Mouse (Mus musculus) liver, embryonic 14.5 days (tissue): Measurements from ENCODE around the gene Tacc2. TPM values are rescaled to one million over a fixed set of nuclear protein-coding genes. Genes with fewer than 3 reads are reported as not detected.

ENCODE experiments used
- ATAC-seq: fragments of 200-750 bp; cut with Nextera tagmentation; 2 replicates; pipeline ENCODE4 v1.8.0; 2017; ENCODE audit warnings: moderate number of reproducible peaks, mild to moderate bottlenecking, moderate library complexity; ENCODE audit not compliant: insufficient read depth
- DNase-seq, 3 experiments: peaks; one replicate each; pipeline ENCODE4 v3.0.0-alpha.2; 2012 to 2013; ENCODE audit warnings: low read depth in 3 of 3, low spot score in 3 of 3
- H3K27ac ChIP-seq: fragments of 300-500 bp; sonication (generic); 2 replicates; pipeline ENCODE4 v1.5.1; 2014; ENCODE audit warnings: moderate library complexity, mild to moderate bottlenecking, control low read depth, inconsistent platforms
- H3K27me3 ChIP-seq: fragments of 300-500 bp; sonication (generic); 2 replicates; pipeline ENCODE4 v1.6.1; 2014; ENCODE audit warnings: mild to moderate bottlenecking, low read length, moderate library complexity; ENCODE audit not compliant: control insufficient read depth, insufficient read depth
- H3K36me3 ChIP-seq: fragments of 300-500 bp; sonication (generic); replicated peaks from 2 replicates; pipeline ENCODE4 v1.6.1; 2014; ENCODE audit warnings: low read depth; ENCODE audit not compliant: control insufficient read depth, insufficient read depth
- H3K4me1 ChIP-seq, 2 experiments: fragments of 200-500 bp in 1 of 2; fragments of 300-500 bp in 1 of 2; sonication (generic) in 1 of 2; replicated peaks; 2 replicates each; pipeline ENCODE4 v1.6.1; 2012 to 2014; ENCODE audit warnings: antibody characterized with exemption in 1 of 2, inconsistent platforms in 1 of 2, low read length in 1 of 2; ENCODE audit not compliant: control insufficient read depth in 2 of 2, insufficient read depth in 2 of 2
- H3K4me2 ChIP-seq: fragments of 300-500 bp; sonication (generic); 2 replicates; pipeline ENCODE4 v1.6.1; 2014; ENCODE audit warnings: low read depth, mild to moderate bottlenecking, control low read depth, moderate library complexity
- H3K4me3 ChIP-seq, 2 experiments: fragments of 200-500 bp in 1 of 2; fragments of 300-500 bp in 1 of 2; sonication (generic) in 1 of 2; 2 replicates each; pipeline ENCODE4 v1.5.1; 2012 to 2014; ENCODE audit warnings: low read depth in 2 of 2, low read length in 2 of 2, mild to moderate bottlenecking in 2 of 2, control low read depth in 1 of 2, inconsistent platforms in 1 of 2, moderate library complexity in 1 of 2; ENCODE audit not compliant: insufficient read depth in 1 of 2
- H3K9ac ChIP-seq: fragments of 300-500 bp; sonication (generic); replicated peaks from 2 replicates; pipeline ENCODE4 v1.6.1; 2014; ENCODE audit warnings: mild to moderate bottlenecking, control low read depth, moderate library complexity
- H3K9me3 ChIP-seq: fragments of 300-500 bp; sonication (generic); 2 replicates; pipeline ENCODE4 v1.6.1; 2016; ENCODE audit warnings: low read length, mixed read lengths; ENCODE audit not compliant: control insufficient read depth
- CTCF ChIP-seq: IDR thresholded peaks from 2 replicates; pipeline ENCODE4 v1.5.1; 2016; ENCODE audit warnings: antibody characterized with exemption, low read depth, control low read depth
- EP300 ChIP-seq: IDR thresholded peaks from 2 replicates; pipeline ENCODE4 v1.6.1; 2016; ENCODE audit warnings: antibody characterized with exemption, low read depth
- WGBS: fragments of 180-500 bp; shearing (Covaris S2); extraction: QIAGEN DNeasy Blood & Tissue Kit; methylation state at CpG from one replicate; pipeline ENCODE4 v1.1.7; 2014; ENCODE audit not compliant: insufficient replicate concordance; 5-methylcytosine and 5-hydroxymethylcytosine counted together
- polyA plus RNA-seq, 2 experiments: library from polyadenylated mRNA; depleted of rRNA in 1 of 2; stranded (reverse) in 1 of 2; unstranded in 1 of 2; fragments of >200 nt; fragmentation: Nextera tagmentation in 1 of 2; extraction: Ambion mirVana in 1 of 2; gene quantifications; 2 replicates each; pipeline versions ENCODE4 v1.2.1 to v1.2.3; 2012 to 2014

The Tacc2 gene
- polyA plus RNA-seq, 2 experiments = 2.0 to 2.4 TPM

- ATAC-seq = no peak
- no peaks in the 10 kb centered on the region for H3K9me3 ChIP-seq
- H3K9ac ChIP-seq = no peak overlapping the region
- H3K4me1 ChIP-seq = 0 out of 4 replicates have a peak, but pooled peaks cover 0 to 5% of the 10 kb centered on the region in 2 experiments
- no peak overlapping the region for H3K4me2 ChIP-seq
- H3K4me3 ChIP-seq = no peak overlapping the region
- WGBS = 70% methylated on average over 3 of the region's 3 CpGs
- no peaks in the 10 kb centered on the region for H3K27me3 ChIP-seq
- no peaks in the 10 kb centered on the region for H3K36me3 ChIP-seq
- no peak overlapping the region for H3K27ac ChIP-seq
- TF ChIP-seq EP300 (no peak), CTCF (no peak)
- DNase-seq = no peak
Observed at GRCm38 (mm10) chr7:130715467-130715866, 138.2 kb downstream of the Tacc2 start.

GRCm38 (mm10) chr7:130716341-130716740 lies 139.1 kb downstream of the Tacc2 start:
- H3K27ac ChIP-seq = no peak overlapping the region
- H3K4me3 ChIP-seq = no peak overlapping the region
- WGBS = 53% methylated on average over 4 of the region's 4 CpGs

GRCm38 (mm10) chr7:130716989-130717388 lies 139.8 kb downstream of the Tacc2 start:
- peak; percentile 51 for ATAC-seq
- no peak overlapping the region for H3K9ac ChIP-seq
- 0 out of 4 replicates have a peak, but pooled peaks cover 0 to 3% of the 10 kb centered on the region in 2 experiments for H3K4me1 ChIP-seq
- no peaks in the 10 kb centered on the region for H3K27me3 ChIP-seq
- H3K9me3 ChIP-seq = no peaks in the 10 kb centered on the region
- TF ChIP-seq EP300 (no peak), CTCF (no peak)
- H3K4me3 ChIP-seq = no peak overlapping the region
- H3K4me2 ChIP-seq = no peak overlapping the region
- H3K27ac ChIP-seq = no peak overlapping the region
- 66% methylated on average over 6 of the region's 6 CpGs for WGBS
- peak; percentile 11 to 31 (median 31) for DNase-seq
- no peaks in the 10 kb centered on the region for H3K36me3 ChIP-seq

More at GRCm38 (mm10) chr7:130716341-130716740, 139.1 kb downstream of the Tacc2 start:
- no peak for DNase-seq
- Histone ChIP-seq H3K36me3 (no peaks in the 10 kb centered on the region), H3K9me3 (no peaks in the 10 kb centered on the region), H3K4me2 (no peak overlapping the region), H3K4me1 (0 out of 4 replicates have a peak, but pooled peaks cover 0 to 5% of the 10 kb centered on the region in 2 experiments), H3K27me3 (no peaks in the 10 kb centered on the region), H3K9ac (no peak overlapping the region)
- TF ChIP-seq EP300 (no peak), CTCF (no peak)
- ATAC-seq = no peak

GRCm38 (mm10) chr7:130719931-130720598 lies 142.8 kb downstream of the Tacc2 start:
- no peak overlapping the region for H3K27ac ChIP-seq
- H3K4me3 ChIP-seq = no peak overlapping the region
- ATAC-seq (no peak), DNase-seq (no peak)
- 0 out of 4 replicates have a peak, but pooled peaks cover 0 to 3% of the 10 kb centered on the region in 2 experiments for H3K4me1 ChIP-seq
- no peaks in the 10 kb centered on the region for H3K27me3 ChIP-seq
- 34% methylated on average over 16 of the region's 16 CpGs for WGBS
- no peak overlapping the region for H3K4me2 ChIP-seq
- no peaks in the 10 kb centered on the region for H3K9me3 ChIP-seq
- TF ChIP-seq EP300 (no peak), CTCF (no peak)
- no peak overlapping the region for H3K9ac ChIP-seq
- no peaks in the 10 kb centered on the region for H3K36me3 ChIP-seq

- Histone ChIP-seq H3K9me3 (no peaks in the 10 kb centered on the region), H3K27ac (no peak overlapping the region), H3K4me3 (no peak overlapping the region), H3K4me2 (no peak overlapping the region), H3K36me3 (no peaks in the 10 kb centered on the region), H3K4me1 (0 out of 4 replicates have a peak, but pooled peaks cover 0 to 3% of the 10 kb centered on the region in 2 experiments), H3K27me3 (no peaks in the 10 kb centered on the region), H3K9ac (no peak overlapping the region)
- DNase-seq (no peak), ATAC-seq (no peak)
- no peak for TF ChIP-seq CTCF
- TF ChIP-seq EP300 = no peak
- WGBS = 63% methylated on average over 9 of the region's 9 CpGs
Observed at GRCm38 (mm10) chr7:130720646-130721335, 143.6 kb downstream of the Tacc2 start.
